Mouse (Mus musculus) CH12.LX (cell line): ENCODE data around the gene Nlrp14. TPM values are rescaled to one million over a fixed set of nuclear protein-coding genes. Genes with fewer than 3 reads are reported as not detected.
A peak's percentile ranks its signal among the peaks of the same experiment; 100 is the strongest.

ENCODE experiments used
- DNase-seq: peaks from one replicate; pipeline ENCODE4 v3.0.0-alpha.2; 2013; ENCODE audit errors: extremely low read depth
- H3K27ac ChIP-seq: 2 replicates; pipeline ENCODE4 v1.5.1; 2012; ENCODE audit warnings: low read depth, mild to moderate bottlenecking, control low read depth, moderate library complexity; ENCODE audit not compliant: insufficient read depth
- H3K27me3 ChIP-seq: replicated peaks from 2 replicates; pipeline ENCODE3; 2012; ENCODE audit warnings: inconsistent platforms
- H3K36me3 ChIP-seq, 2 experiments: replicated peaks in 1 of 2; 2 replicates each; pipeline versions ENCODE3 to v1.6.1; 2012; ENCODE audit warnings: inconsistent platforms in 1 of 2, low read length in 1 of 2, mild to moderate bottlenecking in 1 of 2, mixed read lengths in 1 of 2, moderate library complexity in 1 of 2; ENCODE audit not compliant: control insufficient read depth in 1 of 2, insufficient read depth in 1 of 2
- H3K4me1 ChIP-seq, 2 experiments: 2 replicates each; pipeline ENCODE4 v1.6.1; 2012; ENCODE audit warnings: inconsistent platforms in 1 of 2, moderate library complexity in 1 of 2; ENCODE audit not compliant: insufficient read depth in 2 of 2, control insufficient read depth in 1 of 2
- H3K4me2 ChIP-seq: 2 replicates; pipeline ENCODE4 v1.6.1; 2012; ENCODE audit warnings: low read depth, mild to moderate bottlenecking, control low read depth; ENCODE audit not compliant: poor library complexity, insufficient read depth, severe bottlenecking
- H3K4me3 ChIP-seq, 3 experiments: fragments of 150-350 bp in 1 of 3; sonication (generic) in 1 of 3; replicated peaks in 1 of 3; 2 replicates each; pipeline versions ENCODE3 to v1.5.1; 2011 to 2012; ENCODE audit warnings: low read depth in 2 of 3, low read length in 2 of 3, mild to moderate bottlenecking in 2 of 3, moderate library complexity in 2 of 3, control low read depth in 1 of 3, improper control_type of control experiment in 1 of 3, inconsistent platforms in 1 of 3, mixed read lengths in 1 of 3; ENCODE audit not compliant: poor library complexity in 1 of 3
- H3K79me2 ChIP-seq: replicated peaks from 2 replicates; pipeline ENCODE4 v1.6.1; 2012; ENCODE audit warnings: mild to moderate bottlenecking, moderate library complexity; ENCODE audit not compliant: control insufficient read depth, poor library complexity, insufficient read depth, severe bottlenecking; ENCODE audit errors: extremely low read depth
- H3K9ac ChIP-seq: 2 replicates; pipeline ENCODE4 v1.6.1; 2012; ENCODE audit warnings: low read depth, mild to moderate bottlenecking, control low read depth, moderate library complexity; ENCODE audit not compliant: insufficient read depth
- H3K9me3 ChIP-seq: replicated peaks from 2 replicates; pipeline ENCODE3; 2012; ENCODE audit warnings: low read length, inconsistent platforms, mixed read lengths
- BHLHE40 ChIP-seq: IDR thresholded peaks from 2 replicates; pipeline ENCODE4 v1.6.1; 2011; ENCODE audit warnings: mild to moderate bottlenecking, low read depth, low read length, improper control_type of control experiment
- CHD1 ChIP-seq: IDR thresholded peaks from 2 replicates; pipeline ENCODE4 v1.6.1; 2012; ENCODE audit warnings: low read depth, low read length, improper control_type of control experiment, inconsistent platforms
- CHD2 ChIP-seq: IDR thresholded peaks from 2 replicates; pipeline ENCODE4 v1.6.1; 2011; ENCODE audit warnings: low read length, improper control_type of control experiment
- CTCF ChIP-seq, 2 experiments: IDR thresholded peaks in 1 of 2; conservative IDR thresholded peaks in 1 of 2; 2 replicates each; pipeline ENCODE4 v1.5.1; 2011 to 2012; ENCODE audit warnings: low read depth in 2 of 2, low read length in 2 of 2, improper control_type of control experiment in 1 of 2, inconsistent platforms in 1 of 2, mild to moderate bottlenecking in 1 of 2, moderate library complexity in 1 of 2
- EP300 ChIP-seq: IDR thresholded peaks from 2 replicates; pipeline ENCODE4 v1.6.1; 2011; ENCODE audit warnings: low read length, improper control_type of control experiment
- GABPA ChIP-seq: IDR thresholded peaks from 2 replicates; pipeline ENCODE4 v1.6.1; 2012; ENCODE audit warnings: low read depth, low read length, improper control_type of control experiment, inconsistent platforms; ENCODE audit not compliant: insufficient replicate concordance
- HCFC1 ChIP-seq: IDR thresholded peaks from 2 replicates; pipeline ENCODE4 v1.6.1; 2012; ENCODE audit warnings: low read depth, mild to moderate bottlenecking, inconsistent platforms, low read length, improper control_type of control experiment
- IRF4 ChIP-seq: IDR thresholded peaks from 2 replicates; pipeline ENCODE4 v1.6.1; 2014; ENCODE audit warnings: low read depth, mild to moderate bottlenecking, inconsistent platforms, low read length, improper control_type of control experiment
- JUND ChIP-seq: conservative IDR thresholded peaks from 2 replicates; pipeline ENCODE4 v1.6.1; 2011; ENCODE audit warnings: low read depth, low read length, improper control_type of control experiment
- KAT2A ChIP-seq: IDR thresholded peaks from 2 replicates; pipeline ENCODE4 v1.6.1; 2012; ENCODE audit warnings: low read length, improper control_type of control experiment, inconsistent platforms; ENCODE audit not compliant: insufficient replicate concordance
- MAX ChIP-seq: IDR thresholded peaks from 2 replicates; pipeline ENCODE4 v1.6.1; 2011; ENCODE audit warnings: low read length, improper control_type of control experiment
- MEF2A ChIP-seq: IDR thresholded peaks from 2 replicates; pipeline ENCODE4 v1.6.1; 2014; ENCODE audit warnings: low read depth, mild to moderate bottlenecking, inconsistent platforms, low read length, improper control_type of control experiment, borderline replicate concordance
- MYC ChIP-seq: IDR thresholded peaks from 2 replicates; pipeline ENCODE4 v1.6.1; 2011; ENCODE audit warnings: low read depth, mild to moderate bottlenecking, improper control_type of control experiment, low read length
- NRF1 ChIP-seq: IDR thresholded peaks from 2 replicates; pipeline ENCODE4 v1.6.1; 2014; ENCODE audit warnings: low read depth, mild to moderate bottlenecking, inconsistent platforms, low read length, improper control_type of control experiment, moderate library complexity
- POLR2A ChIP-seq: IDR thresholded peaks from 2 replicates; pipeline ENCODE4 v1.6.1; 2011; ENCODE audit warnings: low read depth, mild to moderate bottlenecking, improper control_type of control experiment, low read length
- RAD21 ChIP-seq: IDR thresholded peaks from 2 replicates; pipeline ENCODE4 v1.6.1; 2011; ENCODE audit warnings: low read depth, mild to moderate bottlenecking, low read length, improper control_type of control experiment, moderate library complexity
- RCOR1 ChIP-seq: conservative IDR thresholded peaks from 2 replicates; pipeline ENCODE4 v1.6.1; 2012; ENCODE audit warnings: low read depth, mild to moderate bottlenecking, inconsistent platforms, low read length, improper control_type of control experiment
- SIN3A ChIP-seq: IDR thresholded peaks from 2 replicates; pipeline ENCODE4 v1.6.1; 2012; ENCODE audit warnings: low read length, improper control_type of control experiment, inconsistent platforms
- SMC3 ChIP-seq: IDR thresholded peaks from 2 replicates; pipeline ENCODE4 v1.6.1; 2011; ENCODE audit warnings: low read depth, low read length, improper control_type of control experiment
- TBP ChIP-seq: conservative IDR thresholded peaks from 2 replicates; pipeline ENCODE4 v1.6.1; 2011; ENCODE audit warnings: low read depth, low read length, improper control_type of control experiment
- TCF12 ChIP-seq: IDR thresholded peaks from 2 replicates; pipeline ENCODE4 v1.6.1; 2014; ENCODE audit warnings: low read depth, mild to moderate bottlenecking, inconsistent platforms, low read length, improper control_type of control experiment
- ZC3H11A ChIP-seq: IDR thresholded peaks from 2 replicates; pipeline ENCODE4 v1.6.1; 2012; ENCODE audit warnings: low read depth, mild to moderate bottlenecking, inconsistent platforms, low read length, improper control_type of control experiment
- ZMIZ1 ChIP-seq: IDR thresholded peaks from 2 replicates; pipeline ENCODE4 v1.6.1; 2012; ENCODE audit warnings: low read depth, mild to moderate bottlenecking, inconsistent platforms, low read length, improper control_type of control experiment
- ZNF384 ChIP-seq: IDR thresholded peaks from 2 replicates; pipeline ENCODE4 v1.6.1; 2012; ENCODE audit warnings: low read depth, low read length, improper control_type of control experiment, inconsistent platforms
- dilution Hi-C: fragments of 300-500 bp; cut with MboI; formaldehyde crosslinking; loops from 2 replicates; pipeline ENCODE4 v1.14.3; 2020; ENCODE audit warnings: low sequenced_read_pairs; ENCODE audit not compliant: extremely low pct_unique_long_range_greater_than_20kb, extremely low pct_ligation_motif_present
- in situ Hi-C: fragments of 300-500 bp; cut with MboI; formaldehyde crosslinking; loops from 3 replicates; pipeline ENCODE4 v1.14.3; 2019; ENCODE audit warnings: low sequenced_read_pairs, low pct_ligation_motif_present, low pct_unique_long_range_greater_than_20kb, mixed read lengths
- polyA plus RNA-seq: library from polyadenylated mRNA; unstranded; fragments of >175 nt; gene quantifications from 2 replicates; pipeline ENCODE4 v1.2.1, GENCODE M21; 2012; ENCODE audit warnings: low read depth; ENCODE audit not compliant: insufficient read length
- total RNA-seq, 2 experiments: library from RNA; depleted of rRNA; stranded (reverse); fragments of 300-350 nt in 1 of 2; fragments of >200 nt in 1 of 2; gene quantifications; 2 replicates each; pipeline ENCODE4 v1.2.3; 2012 to 2014

Gene Nlrp14
- total and polyA plus RNA-seq, 3 experiments: not detected

DNA sequence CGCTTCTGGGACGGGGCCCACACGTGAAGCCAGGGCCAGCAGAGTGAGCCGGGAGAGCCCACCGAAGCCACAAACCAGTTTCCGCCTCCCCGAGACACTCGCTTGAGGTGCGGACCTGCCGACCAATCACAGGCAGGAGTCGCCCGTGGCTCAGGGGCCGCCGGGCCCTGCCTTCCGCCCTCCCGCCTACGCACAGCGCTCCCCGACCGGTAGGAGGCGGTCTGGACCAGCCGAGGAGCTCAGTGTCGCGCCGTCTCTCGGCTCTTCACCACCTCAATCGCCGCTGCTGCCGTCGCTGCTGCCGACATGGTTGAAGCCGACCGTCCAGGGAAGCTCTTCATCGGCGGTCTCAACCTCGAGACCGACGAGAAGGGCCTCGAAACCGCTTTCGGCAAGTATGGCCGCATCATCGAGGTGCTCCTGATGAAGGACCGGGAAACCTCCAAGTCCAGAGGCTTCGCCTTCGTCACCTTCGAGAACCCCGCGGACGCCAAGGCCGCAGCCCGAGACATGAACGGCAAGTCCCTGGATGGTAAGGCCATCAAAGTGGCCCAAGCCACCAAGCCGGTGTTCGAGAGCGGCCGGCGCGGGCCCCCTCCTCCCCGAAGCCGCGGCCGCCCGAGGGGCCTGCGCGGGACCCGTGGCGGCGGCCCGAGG lies 42.5 kb downstream of the Nlrp14 start, which contains the start of gene Rbmxl2:
Gene Rbmxl2, plus strand, starts transcription at position 242 of the 657 bp plus-strand sequence.
- no peak within 1 kb of the TSS for H3K27ac ChIP-seq
- H3K27me3 ChIP-seq: no peaks in the 10 kb centered on the region
- dilution Hi-C loops: no loop called here
- no peak within 1 kb of the TSS for H3K4me2 ChIP-seq
- H3K9ac ChIP-seq: no peak within 1 kb of the TSS
- DNase-seq: no peak
- no peaks in the 10 kb centered on the region for H3K36me3 ChIP-seq
- in situ Hi-C loops: loop anchor here (25.0 kb wide), 1 partner anchor 553 kb away; the partner anchor contains the start of gene Cyb5r2
- TF ChIP-seq TBP: no peak
- no peak for TF ChIP-seq SMC3
- TF ChIP-seq IRF4: no peak
- no peak for TF ChIP-seq ZMIZ1
- no peak for TF ChIP-seq ZNF384
- H3K4me1 ChIP-seq: no peaks in the 10 kb centered on the region
- H3K4me3 ChIP-seq: no peak within 1 kb of the TSS
- peaks cover 13% of the 10 kb centered on the region for H3K9me3 ChIP-seq
- H3K79me2 ChIP-seq: no peaks in the 10 kb centered on the region

- dilution Hi-C loops (no loop called here), in situ Hi-C loops (loop anchor here (25.0 kb wide), 1 partner anchor 552 kb away; the partner anchor contains the start of gene Cyb5r2)
- no peak overlapping the region for H3K9ac ChIP-seq
Observed at GRCm38 (mm10) chr7:107210126-107210576, 43.4 kb downstream of the Nlrp14 start.

DNA sequence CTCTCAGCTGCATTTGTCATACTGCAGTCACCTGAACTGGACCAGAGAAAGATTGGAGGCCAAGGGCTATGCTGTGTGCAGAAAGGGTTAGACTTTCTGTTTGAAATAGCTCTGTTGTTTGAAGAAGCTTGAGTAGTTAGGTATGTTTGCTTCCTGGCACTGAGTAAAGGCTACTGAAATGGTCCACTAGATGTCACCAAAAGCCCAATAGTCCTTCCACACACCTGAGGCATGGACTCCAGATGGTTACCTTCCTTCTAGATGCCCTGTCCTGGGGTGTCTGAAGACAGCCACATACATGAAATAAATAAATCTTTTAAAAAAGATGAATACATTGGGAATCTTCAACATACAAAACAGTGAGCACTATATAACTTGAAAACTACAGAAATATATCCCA lies 48.9 kb downstream of the Nlrp14 start:
- dilution Hi-C loops: no loop called here
- Histone ChIP-seq H3K79me2 (no peaks in the 10 kb centered on the region), H3K9ac (no peak overlapping the region), H3K27ac (no peak overlapping the region), H3K4me1 (no peaks in the 10 kb centered on the region), H3K27me3 (no peaks in the 10 kb centered on the region), H3K9me3 (no peaks in the 10 kb centered on the region), H3K4me2 (no peak overlapping the region), H3K4me3 (no peak overlapping the region), H3K36me3 (no peaks in the 10 kb centered on the region)
- no peak for TF ChIP-seq CHD1
- peak; percentile 85 for TF ChIP-seq RAD21
- no peak for TF ChIP-seq EP300
- TF ChIP-seq SMC3: peak; percentile 65
- no peak for TF ChIP-seq MEF2A
- TF ChIP-seq GABPA: no peak
- TF ChIP-seq BHLHE40: no peak
- TF ChIP-seq ZC3H11A: peak; percentile 28; the same call in 1 of the 2 replicates
- TF ChIP-seq TBP: no peak
- TF ChIP-seq RCOR1: no peak
- TF ChIP-seq POLR2A: no peak
- TF ChIP-seq CHD2: no peak
- TF ChIP-seq JUND: no peak
- TF ChIP-seq CTCF (conservative IDR thresholded peaks at IDR 0.05 in 1 of 2, IDR thresholded peaks at IDR 0.05 in 1 of 2; ENCODE audit: low read depth in 2 of 2, low read length in 2 of 2): peak; percentile 30 to 75; a peak in 3 of 4 replicates
- TF ChIP-seq ZNF384: no peak
- peak; percentile 29 for DNase-seq
- in situ Hi-C loops: loop anchor here (25.0 kb wide), 1 partner anchor 547 kb away; the partner anchor contains the start of gene Cyb5r2

More at GRCm38 (mm10) chr7:107210126-107210576, 43.4 kb downstream of the Nlrp14 start:
- no peak overlapping the region for H3K4me2 ChIP-seq
- no peaks in the 10 kb centered on the region for H3K79me2 ChIP-seq
- H3K9me3 ChIP-seq: peaks cover 13% of the 10 kb centered on the region
- TF ChIP-seq ZMIZ1: no peak
- TF ChIP-seq SIN3A: no peak
- no peak for TF ChIP-seq HCFC1
- TF ChIP-seq KAT2A: no peak
- no peak for TF ChIP-seq TCF12
- no peak for TF ChIP-seq RCOR1
- no peak for TF ChIP-seq MAX
- no peak for TF ChIP-seq NRF1
- TF ChIP-seq MYC: no peak
- no peak for DNase-seq
- no peaks in the 10 kb centered on the region for H3K4me1 ChIP-seq
- no peaks in the 10 kb centered on the region for H3K27me3 ChIP-seq
- no peaks in the 10 kb centered on the region for H3K36me3 ChIP-seq
- no peak overlapping the region for H3K27ac ChIP-seq
- H3K4me3 ChIP-seq: no peak overlapping the region
